Mouse (Mus musculus): ENCODE results near the gene Srd5a1.

- TF ChIP-seq POLR2A (IDR thresholded peaks at IDR 0.05; ENCODE audit: extremely low read depth, insufficient read depth, low read length) (0 out of 2 replicates have a peak, but pooled peaks have one; percentile 8), CTCF (IDR thresholded peaks at IDR 0.05; ENCODE audit: low read depth, low read length) (0 out of 2 replicates have a peak, but pooled peaks have one; percentile 0)
Measured at GRCm38 (mm10) chr13:69530951-69531350, 80.3 kb downstream of the Srd5a1 start.
